Mouse (Mus musculus): ENCODE data around the gene Ttc7. TPM values are rescaled to one million over a fixed set of nuclear protein-coding genes. Genes with fewer than 3 reads are reported as not detected.

Gene Ttc7
- polyA plus RNA-seq, 1 experiment = 8.9 TPM

- H3K4me1 ChIP-seq (ENCODE audit: control insufficient read depth, insufficient read depth, insufficient read length, low read length) = peaks cover 5% of the 10 kb centered on the region; the same call in 1 of the 2 replicates
- no peak overlapping the region for H3K4me3 ChIP-seq (ENCODE audit: insufficient read depth, low read depth, low read length)
- H3K27ac ChIP-seq (replicated peaks; ENCODE audit: low read depth, low read length) = no peak overlapping the region
Measured at GRCm38 (mm10) chr17:87315891-87316763, 33.4 kb downstream of the Ttc7 start.

GRCm38 (mm10) chr17:87317271-87317670 is 34.6 kb downstream of the Ttc7 start:
- H3K4me1 ChIP-seq (ENCODE audit: control insufficient read depth, insufficient read depth, insufficient read length, low read length) = peaks cover 5% of the 10 kb centered on the region; the same call in 1 of the 2 replicates
- H3K4me3 ChIP-seq (ENCODE audit: insufficient read depth, low read depth, low read length) = no peak overlapping the region
- H3K27ac ChIP-seq (replicated peaks; ENCODE audit: low read depth, low read length) = no peak overlapping the region

- Histone ChIP-seq H3K4me1 (ENCODE audit: control insufficient read depth, insufficient read depth, insufficient read length, low read length) (peaks cover 5% of the 10 kb centered on the region; the same call in 1 of the 2 replicates), H3K4me3 (ENCODE audit: insufficient read depth, low read depth, low read length) (no peak overlapping the region)
Measured at GRCm38 (mm10) chr17:87317947-87318346, 35.3 kb downstream of the Ttc7 start.

GRCm38 (mm10) chr17:87321673-87322072 is 39.0 kb downstream of the Ttc7 start:
- Histone ChIP-seq H3K27ac (replicated peaks; ENCODE audit: low read depth, low read length) (no peak overlapping the region), H3K4me1 (ENCODE audit: control insufficient read depth, insufficient read depth, insufficient read length, low read length) (peaks cover 5% of the 10 kb centered on the region; the same call in 1 of the 2 replicates), H3K4me3 (ENCODE audit: insufficient read depth, low read depth, low read length) (no peak overlapping the region)

More at GRCm38 (mm10) chr17:87317947-87318346, 35.3 kb downstream of the Ttc7 start:
- H3K27ac ChIP-seq (replicated peaks; ENCODE audit: low read depth, low read length) = no peak overlapping the region

GRCm38 (mm10) chr17:87323215-87323614 is 40.5 kb downstream of the Ttc7 start:
- Histone ChIP-seq H3K4me1 (ENCODE audit: control insufficient read depth, insufficient read depth, insufficient read length, low read length) (no peaks in the 10 kb centered on the region), H3K4me3 (ENCODE audit: insufficient read depth, low read depth, low read length) (no peak overlapping the region), H3K27ac (replicated peaks; ENCODE audit: low read depth, low read length) (no peak overlapping the region)

GRCm38 (mm10) chr17:87325501-87325900 is 42.8 kb downstream of the Ttc7 start:
- Histone ChIP-seq H3K4me1 (ENCODE audit: control insufficient read depth, insufficient read depth, insufficient read length, low read length) (no peaks in the 10 kb centered on the region), H3K4me3 (ENCODE audit: insufficient read depth, low read depth, low read length) (no peak overlapping the region), H3K27ac (replicated peaks; ENCODE audit: low read depth, low read length) (no peak overlapping the region)

GRCm38 (mm10) chr17:87326987-87327386 is 44.3 kb downstream of the Ttc7 start:
- Histone ChIP-seq H3K4me3 (ENCODE audit: insufficient read depth, low read depth, low read length) (no peak overlapping the region), H3K27ac (replicated peaks; ENCODE audit: low read depth, low read length) (no peak overlapping the region), H3K4me1 (ENCODE audit: control insufficient read depth, insufficient read depth, insufficient read length, low read length) (peaks cover 4% of the 10 kb centered on the region)

- Histone ChIP-seq H3K4me3 (ENCODE audit: insufficient read depth, low read depth, low read length) (no peak overlapping the region), H3K4me1 (ENCODE audit: control insufficient read depth, insufficient read depth, insufficient read length, low read length) (peaks cover 7% of the 10 kb centered on the region), H3K27ac (replicated peaks; ENCODE audit: low read depth, low read length) (no peak overlapping the region)
Measured at GRCm38 (mm10) chr17:87327645-87328044, 45.0 kb downstream of the Ttc7 start.

- H3K4me1 ChIP-seq (ENCODE audit: control insufficient read depth, insufficient read depth, insufficient read length, low read length) = peaks cover 7% of the 10 kb centered on the region
- no peak overlapping the region for H3K4me3 ChIP-seq (ENCODE audit: insufficient read depth, low read depth, low read length)
- no peak overlapping the region for H3K27ac ChIP-seq (replicated peaks; ENCODE audit: low read depth, low read length)
Measured at GRCm38 (mm10) chr17:87328177-87328768, 45.6 kb downstream of the Ttc7 start.

GRCm38 (mm10) chr17:87329144-87329700 is 46.5 kb downstream of the Ttc7 start:
- Histone ChIP-seq H3K4me1 (ENCODE audit: control insufficient read depth, insufficient read depth, insufficient read length, low read length) (peaks cover 7% of the 10 kb centered on the region), H3K27ac (replicated peaks; ENCODE audit: low read depth, low read length) (no peak overlapping the region), H3K4me3 (ENCODE audit: insufficient read depth, low read depth, low read length) (no peak overlapping the region)

- H3K4me1 ChIP-seq (ENCODE audit: control insufficient read depth, insufficient read depth, insufficient read length, low read length) = peaks cover 7% of the 10 kb centered on the region
- no peak overlapping the region for H3K4me3 ChIP-seq (ENCODE audit: insufficient read depth, low read depth, low read length)
- no peak overlapping the region for H3K27ac ChIP-seq (replicated peaks; ENCODE audit: low read depth, low read length)
Measured at GRCm38 (mm10) chr17:87330250-87330920, 47.7 kb downstream of the Ttc7 start.

- Histone ChIP-seq H3K4me3 (ENCODE audit: insufficient read depth, low read depth, low read length) (no peak overlapping the region), H3K4me1 (ENCODE audit: control insufficient read depth, insufficient read depth, insufficient read length, low read length) (peaks cover 7% of the 10 kb centered on the region)
Measured at GRCm38 (mm10) chr17:87330921-87331291, 48.2 kb downstream of the Ttc7 start.

GRCm38 (mm10) chr17:87331336-87332141 is 48.9 kb downstream of the Ttc7 start:
- H3K4me3 ChIP-seq (ENCODE audit: insufficient read depth, low read depth, low read length) = no peak overlapping the region
- H3K4me1 ChIP-seq (ENCODE audit: control insufficient read depth, insufficient read depth, insufficient read length, low read length) = peaks cover 7% of the 10 kb centered on the region
- peak overlapping the region; percentile 36; the same call in 1 of the 2 replicates for H3K27ac ChIP-seq (replicated peaks; ENCODE audit: low read depth, low read length)

More at GRCm38 (mm10) chr17:87330921-87331291, 48.2 kb downstream of the Ttc7 start:
- H3K27ac ChIP-seq (replicated peaks; ENCODE audit: low read depth, low read length) = no peak overlapping the region

GRCm38 (mm10) chr17:87332142-87332815 is 49.6 kb downstream of the Ttc7 start:
- peaks cover 7% of the 10 kb centered on the region for H3K4me1 ChIP-seq (ENCODE audit: control insufficient read depth, insufficient read depth, insufficient read length, low read length)
- H3K4me3 ChIP-seq (ENCODE audit: insufficient read depth, low read depth, low read length) = no peak overlapping the region
- H3K27ac ChIP-seq (replicated peaks; ENCODE audit: low read depth, low read length) = no peak overlapping the region

Data from brown adipose tissue, adult 24 weeks (tissue).